Mouse (Mus musculus): Measurements from ENCODE around the gene Fkbp9. TPM values are rescaled to one million over a fixed set of nuclear protein-coding genes. Genes with fewer than 3 reads are reported as not detected.

The Fkbp9 gene
- 130 and 134 TPM in 2 replicates for polyA plus RNA-seq (2015; fragmentation: Nextera tagmentation; extraction: Ambion mirVana)

DNA sequence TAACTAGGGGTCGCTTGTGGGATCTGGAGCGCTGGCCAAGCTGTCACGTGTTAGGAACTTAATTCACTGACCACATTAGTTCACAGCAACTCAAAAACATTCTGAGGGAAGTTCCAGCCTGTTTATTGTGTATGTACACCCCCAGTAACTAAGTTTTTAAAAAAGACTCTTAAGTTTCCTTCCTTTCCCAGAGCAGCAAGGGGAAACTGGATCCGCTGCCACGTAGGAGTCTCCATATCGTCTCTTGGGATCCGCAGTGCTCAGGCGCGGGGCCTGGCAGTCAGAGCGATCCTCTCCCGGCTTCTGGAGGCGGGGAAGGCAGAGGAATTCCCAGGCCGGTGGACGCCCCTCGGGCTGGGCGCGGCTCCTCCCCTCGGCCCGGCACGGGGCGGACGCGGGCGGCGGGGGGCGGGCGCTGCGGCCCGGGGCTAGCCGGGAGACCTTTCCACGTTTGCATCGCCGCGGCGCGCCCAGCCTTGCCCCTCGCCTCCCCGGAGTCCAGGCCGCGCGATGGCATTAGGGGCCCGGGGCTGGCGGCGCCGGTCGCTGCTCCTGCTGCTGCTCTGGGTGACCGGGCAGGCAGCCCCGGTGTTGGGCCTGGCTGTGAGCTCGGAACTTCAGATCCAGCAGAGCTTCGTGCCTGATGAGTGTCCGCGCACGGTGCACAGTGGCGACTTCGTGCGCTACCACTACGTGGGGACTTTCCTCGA, at the start of gene Fkbp9:
TSS of gene Fkbp9 (plus strand) at position 363 of the 710 bp plus-strand sequence.
- Histone ChIP-seq H3K27me3 (replicated peaks; ENCODE audit: insufficient read depth, low read length) (no peaks in the 10 kb centered on the region), H3K27ac (ENCODE audit: low read length) (peak within 1 kb of the TSS; percentile 89), H3K9ac (replicated peaks; ENCODE audit: low read depth) (peak within 1 kb of the TSS; percentile 72), H3K9me3 (ENCODE audit: low read length) (no peaks in the 10 kb centered on the region), H3K4me1 (ENCODE audit: insufficient read depth, low read depth, low read length) (no peaks in the 10 kb centered on the region), H3K4me3 (ENCODE audit: low read depth, low read length) (peak within 1 kb of the TSS; percentile 66), H3K36me3 (ENCODE audit: insufficient read depth, low read length) (no peaks in the 10 kb centered on the region), H3K4me2 (replicated peaks; ENCODE audit: low read depth, low read length) (peak within 1 kb of the TSS; percentile 81)
- TF ChIP-seq CTCF (IDR thresholded peaks at IDR 0.05) (no peak), EP300 (IDR thresholded peaks at IDR 0.05) (no peak)
- ATAC-seq (peak; percentile 99), DNase-seq (ENCODE audit: low spot score) (peak; percentile 95)
- WGBS: 2% methylated on average over 53 of the region's 58 CpGs

- Histone ChIP-seq H3K9ac (replicated peaks; ENCODE audit: low read depth) (no peak overlapping the region), H3K4me1 (ENCODE audit: insufficient read depth, low read depth, low read length) (no peaks in the 10 kb centered on the region), H3K4me2 (replicated peaks; ENCODE audit: low read depth, low read length) (no peak overlapping the region), H3K27me3 (replicated peaks; ENCODE audit: insufficient read depth, low read length) (no peaks in the 10 kb centered on the region), H3K27ac (ENCODE audit: low read length) (no peak overlapping the region), H3K9me3 (ENCODE audit: low read length) (no peaks in the 10 kb centered on the region), H3K36me3 (ENCODE audit: insufficient read depth, low read length) (peaks cover 14% of the 10 kb centered on the region; the same call in 1 of the 2 replicates), H3K4me3 (ENCODE audit: low read depth, low read length) (no peak overlapping the region)
- WGBS: 70% methylated on average over 4 of the region's 4 CpGs
- no peak for TF ChIP-seq EP300 (IDR thresholded peaks at IDR 0.05)
- DNase-seq (ENCODE audit: low spot score): no peak
- ATAC-seq: no peak
Observed at GRCm38 (mm10) chr6:56783561-56784272, 48.1 kb upstream of the Fkbp9 start.

DNA sequence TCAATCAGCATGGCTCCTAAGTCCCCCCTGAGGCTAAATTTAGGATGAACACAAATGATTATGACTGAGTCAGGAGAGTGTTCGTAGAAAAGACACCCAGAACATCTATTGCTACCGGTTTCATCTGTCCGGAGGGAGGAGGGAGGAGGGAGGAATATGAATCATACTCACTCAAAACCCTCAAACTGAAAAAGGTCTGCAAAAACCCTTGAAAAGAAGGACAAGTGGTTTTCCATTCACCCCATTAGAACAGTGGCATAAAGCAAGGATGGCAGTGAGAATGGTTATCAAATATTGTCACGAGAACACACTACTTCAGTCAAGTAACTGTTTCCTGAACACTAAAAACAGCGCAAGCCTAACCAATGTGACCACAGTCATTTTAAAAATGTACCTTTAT, 46.8 kb upstream of the Fkbp9 start:
- WGBS: 45% methylated on average over 5 of the region's 5 CpGs
- Histone ChIP-seq H3K4me2 (replicated peaks; ENCODE audit: low read depth, low read length) (no peak overlapping the region), H3K4me1 (ENCODE audit: insufficient read depth, low read depth, low read length) (no peaks in the 10 kb centered on the region), H3K36me3 (ENCODE audit: insufficient read depth, low read length) (peaks cover under 1% of the 10 kb centered on the region; the same call in 1 of the 2 replicates), H3K9me3 (ENCODE audit: low read length) (no peaks in the 10 kb centered on the region), H3K27ac (ENCODE audit: low read length) (no peak overlapping the region), H3K4me3 (ENCODE audit: low read depth, low read length) (no peak overlapping the region), H3K9ac (replicated peaks; ENCODE audit: low read depth) (no peak overlapping the region), H3K27me3 (replicated peaks; ENCODE audit: insufficient read depth, low read length) (no peaks in the 10 kb centered on the region)
- TF ChIP-seq CTCF (IDR thresholded peaks at IDR 0.05): no peak
- peak; percentile 73 for TF ChIP-seq EP300 (IDR thresholded peaks at IDR 0.05)
- ATAC-seq (peak; percentile 92), DNase-seq (ENCODE audit: low spot score) (peak; percentile 76)

GRCm38 (mm10) chr6:56787668-56788067, 44.2 kb upstream of the Fkbp9 start:
- H3K27me3 ChIP-seq (replicated peaks; ENCODE audit: insufficient read depth, low read length): no peaks in the 10 kb centered on the region

GRCm38 (mm10) chr6:56789336-56789735, 42.5 kb upstream of the Fkbp9 start:
- H3K27me3 ChIP-seq (replicated peaks; ENCODE audit: insufficient read depth, low read length): no peaks in the 10 kb centered on the region
- H3K4me3 ChIP-seq (ENCODE audit: low read depth, low read length): no peak overlapping the region
- H3K4me1 ChIP-seq (ENCODE audit: insufficient read depth, low read depth, low read length): 0 out of 2 replicates have a peak, but pooled peaks cover 5% of the 10 kb centered on the region
- H3K9ac ChIP-seq (replicated peaks; ENCODE audit: low read depth): no peak overlapping the region
- WGBS: 75% methylated on average over 3 of the region's 3 CpGs
- TF ChIP-seq EP300 (IDR thresholded peaks at IDR 0.05): no peak
- no peak for TF ChIP-seq CTCF (IDR thresholded peaks at IDR 0.05)
- H3K4me2 ChIP-seq (replicated peaks; ENCODE audit: low read depth, low read length): no peak overlapping the region
- no peaks in the 10 kb centered on the region for H3K36me3 ChIP-seq (ENCODE audit: insufficient read depth, low read length)
- no peak for ATAC-seq
- H3K27ac ChIP-seq (ENCODE audit: low read length): no peak overlapping the region
- no peak for DNase-seq (ENCODE audit: low spot score)
- no peaks in the 10 kb centered on the region for H3K9me3 ChIP-seq (ENCODE audit: low read length)

More at GRCm38 (mm10) chr6:56787668-56788067, 44.2 kb upstream of the Fkbp9 start:
- no peaks in the 10 kb centered on the region for H3K4me1 ChIP-seq (ENCODE audit: insufficient read depth, low read depth, low read length)
- H3K9me3 ChIP-seq (ENCODE audit: low read length): no peaks in the 10 kb centered on the region
- no peak for DNase-seq (ENCODE audit: low spot score)
- WGBS: 65% methylated on average over 2 of the region's 2 CpGs
- H3K36me3 ChIP-seq (ENCODE audit: insufficient read depth, low read length): no peaks in the 10 kb centered on the region
- H3K9ac ChIP-seq (replicated peaks; ENCODE audit: low read depth): no peak overlapping the region
- TF ChIP-seq EP300 (IDR thresholded peaks at IDR 0.05): no peak
- H3K4me3 ChIP-seq (ENCODE audit: low read depth, low read length): no peak overlapping the region
- H3K27ac ChIP-seq (ENCODE audit: low read length): no peak overlapping the region
- no peak for ATAC-seq
- no peak overlapping the region for H3K4me2 ChIP-seq (replicated peaks; ENCODE audit: low read depth, low read length)

- 62% methylated on average over 5 of the region's 5 CpGs for WGBS
- DNase-seq (ENCODE audit: low spot score) (no peak), ATAC-seq (no peak)
- Histone ChIP-seq H3K4me3 (ENCODE audit: low read depth, low read length) (no peak overlapping the region), H3K9me3 (ENCODE audit: low read length) (no peaks in the 10 kb centered on the region), H3K4me1 (ENCODE audit: insufficient read depth, low read depth, low read length) (peaks cover 13% of the 10 kb centered on the region; the same call in 1 of the 2 replicates), H3K27me3 (replicated peaks; ENCODE audit: insufficient read depth, low read length) (no peaks in the 10 kb centered on the region), H3K9ac (replicated peaks; ENCODE audit: low read depth) (no peak overlapping the region), H3K4me2 (replicated peaks; ENCODE audit: low read depth, low read length) (peak overlapping the region; percentile 87; the same call in 1 of the 2 replicates), H3K27ac (ENCODE audit: low read length) (no peak overlapping the region), H3K36me3 (ENCODE audit: insufficient read depth, low read length) (no peaks in the 10 kb centered on the region)
- TF ChIP-seq EP300 (IDR thresholded peaks at IDR 0.05) (no peak), CTCF (IDR thresholded peaks at IDR 0.05) (no peak)
Observed at GRCm38 (mm10) chr6:56794834-56795233, 37.0 kb upstream of the Fkbp9 start.

Data from lung, postnatal 0 days (tissue).